Mouse (Mus musculus): ENCODE results near the gene Cacng3. TPM values are rescaled to one million over a fixed set of nuclear protein-coding genes. Genes with fewer than 3 reads are reported as not detected.

Gene Cacng3
- polyA plus RNA-seq, 1 experiment, result not detected

DNA sequence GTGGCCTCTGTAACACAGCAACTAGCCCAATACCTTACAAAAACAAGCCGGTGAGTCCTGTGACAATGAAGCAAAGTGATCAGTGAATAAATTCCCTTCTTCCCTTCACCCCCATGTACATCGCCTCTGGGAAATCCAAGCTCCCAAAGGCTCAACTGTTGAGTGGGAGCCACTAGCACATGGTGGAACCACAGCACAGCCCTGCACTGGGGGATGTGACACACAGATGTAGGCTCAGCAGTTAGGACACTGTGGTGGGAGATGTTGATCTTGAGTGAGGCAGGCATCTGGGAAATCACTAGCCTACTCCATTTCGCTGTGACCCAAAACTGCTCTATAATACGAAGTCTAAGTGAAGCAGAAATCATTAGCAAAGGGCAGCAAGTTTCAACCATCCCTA is 48.2 kb downstream of the Cacng3 start:
- H3K36me3 ChIP-seq (ENCODE audit: control insufficient read depth, insufficient read depth), result no peaks in the 10 kb centered on the region
- TF ChIP-seq MYOD1 (IDR thresholded peaks at IDR 0.05; ENCODE audit: control insufficient read depth, insufficient read length, low read depth), result no peak
- H3ac ChIP-seq (ENCODE audit: control insufficient read depth, insufficient read length, low read depth), result no peak overlapping the region
- H3K4me3 ChIP-seq (ENCODE audit: insufficient read depth, poor library complexity, severe bottlenecking), result no peak overlapping the region
- H3K27me3 ChIP-seq (ENCODE audit: control insufficient read depth, insufficient read depth, insufficient read length), result no peaks in the 10 kb centered on the region
- H3K79me2 ChIP-seq (ENCODE audit: control insufficient read depth, insufficient read depth), result no peaks in the 10 kb centered on the region
- no peaks in the 10 kb centered on the region for H3K79me3 ChIP-seq (ENCODE audit: low read depth)

DNA sequence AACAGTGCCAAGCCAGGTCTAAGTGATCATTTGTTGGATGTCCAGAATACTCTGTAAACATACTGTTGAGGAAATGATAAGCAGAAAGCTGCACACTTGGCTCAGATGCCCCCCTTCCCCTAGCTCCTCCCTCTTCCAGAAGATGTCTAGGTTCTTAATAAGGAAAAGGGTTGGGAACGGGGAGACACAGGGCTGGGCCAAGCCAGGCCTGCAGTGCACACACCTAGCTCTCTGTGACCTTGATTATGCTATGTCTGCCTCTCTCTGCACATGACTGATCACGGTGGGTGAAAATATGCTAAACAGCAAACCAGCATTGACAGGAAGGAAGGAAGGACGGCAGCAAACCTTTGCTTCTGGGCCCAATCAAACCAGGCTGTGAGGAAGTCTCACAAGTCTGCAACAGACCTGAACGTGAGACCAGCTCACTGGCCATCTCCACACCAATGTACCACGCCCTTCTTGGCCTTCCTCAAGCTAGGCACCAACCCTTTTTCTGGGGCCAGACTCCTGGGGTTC is 53.1 kb downstream of the Cacng3 start:
- no peaks in the 10 kb centered on the region for H3K36me3 ChIP-seq (ENCODE audit: control insufficient read depth, insufficient read depth)
- H3K4me3 ChIP-seq (ENCODE audit: insufficient read depth, poor library complexity, severe bottlenecking), result no peak overlapping the region
- H3K79me3 ChIP-seq (ENCODE audit: low read depth), result no peaks in the 10 kb centered on the region
- TF ChIP-seq MAX (IDR thresholded peaks at IDR 0.05) (no peak), CEBPB (IDR thresholded peaks at IDR 0.05; ENCODE audit: low read depth) (no peak), MYOD1 (IDR thresholded peaks at IDR 0.05; ENCODE audit: control insufficient read depth, insufficient read length, low read depth) (no peak), MYOG (IDR thresholded peaks at IDR 0.05; ENCODE audit: control insufficient read depth, extremely low read depth, insufficient read length) (no peak), CTCF (IDR thresholded peaks at IDR 0.05; ENCODE audit: control insufficient read depth, insufficient read depth, insufficient read length) (no peak), FOSL1 (IDR thresholded peaks at IDR 0.05; ENCODE audit: insufficient read depth, low read length, poor library complexity, severe bottlenecking) (no peak), USF1 (IDR thresholded peaks at IDR 0.05; ENCODE audit: low read depth) (no peak)
- H3K79me2 ChIP-seq (ENCODE audit: control insufficient read depth, insufficient read depth), result no peaks in the 10 kb centered on the region
- no peaks in the 10 kb centered on the region for H3K27me3 ChIP-seq (ENCODE audit: control insufficient read depth, insufficient read depth, insufficient read length)
- no peak overlapping the region for H3ac ChIP-seq (ENCODE audit: control insufficient read depth, insufficient read length, low read depth)

DNA sequence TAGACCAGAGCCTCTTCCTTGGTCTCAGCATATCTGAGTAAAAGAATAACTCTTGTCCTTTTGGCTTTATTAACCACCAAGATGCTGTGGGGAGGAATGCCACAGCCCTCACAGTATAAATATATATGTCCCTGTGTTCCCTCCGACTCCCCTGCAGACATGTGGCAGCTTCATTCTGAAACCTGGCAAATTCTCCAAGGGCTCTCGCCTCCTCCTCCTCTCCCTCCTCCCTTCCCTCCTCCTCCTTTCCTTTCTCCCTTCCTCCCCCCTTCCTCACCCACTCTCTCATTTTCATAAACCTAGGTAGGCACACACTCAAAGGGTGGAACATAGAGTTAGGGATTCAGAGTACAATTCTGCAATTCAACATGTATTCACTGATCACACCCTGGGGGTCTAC is 56.1 kb downstream of the Cacng3 start:
- Histone ChIP-seq H3K36me3 (ENCODE audit: control insufficient read depth, insufficient read depth) (no peaks in the 10 kb centered on the region), H3K4me3 (ENCODE audit: insufficient read depth, poor library complexity, severe bottlenecking) (no peak overlapping the region), H3ac (ENCODE audit: control insufficient read depth, insufficient read length, low read depth) (no peak overlapping the region), H3K79me2 (ENCODE audit: control insufficient read depth, insufficient read depth) (no peaks in the 10 kb centered on the region), H3K27me3 (ENCODE audit: control insufficient read depth, insufficient read depth, insufficient read length) (no peaks in the 10 kb centered on the region), H3K79me3 (ENCODE audit: low read depth) (no peaks in the 10 kb centered on the region)
- TF ChIP-seq MYOG (IDR thresholded peaks at IDR 0.05; ENCODE audit: control insufficient read depth, extremely low read depth, insufficient read length), result no peak
- TF ChIP-seq USF1 (IDR thresholded peaks at IDR 0.05; ENCODE audit: low read depth), result no peak
- TF ChIP-seq CTCF (IDR thresholded peaks at IDR 0.05; ENCODE audit: control insufficient read depth, insufficient read depth, insufficient read length), result no peak

DNA sequence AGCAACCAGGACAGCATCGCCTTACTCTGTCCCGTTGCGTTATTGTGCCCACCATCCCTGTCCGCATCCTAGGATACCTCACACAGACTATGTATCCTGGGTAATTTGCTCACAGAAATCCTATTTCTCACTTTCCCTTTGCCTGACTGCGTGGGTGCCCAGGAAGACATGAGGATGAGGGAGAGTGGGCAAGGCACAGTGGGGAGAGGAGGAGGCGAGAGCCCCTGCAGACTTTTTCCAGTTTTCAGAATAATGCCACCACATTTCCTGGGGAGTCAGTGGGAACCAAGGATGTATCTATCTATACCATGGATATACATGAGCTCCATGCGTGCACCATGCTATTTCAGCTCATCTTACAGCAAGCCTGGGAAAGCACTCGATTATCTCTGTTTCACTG is 57.9 kb downstream of the Cacng3 start:
- no peaks in the 10 kb centered on the region for H3K36me3 ChIP-seq (ENCODE audit: control insufficient read depth, insufficient read depth)
- H3K79me3 ChIP-seq (ENCODE audit: low read depth), result no peaks in the 10 kb centered on the region
- H3K4me3 ChIP-seq (ENCODE audit: insufficient read depth, poor library complexity, severe bottlenecking), result no peak overlapping the region
- no peaks in the 10 kb centered on the region for H3K79me2 ChIP-seq (ENCODE audit: control insufficient read depth, insufficient read depth)
- H3K27me3 ChIP-seq (ENCODE audit: control insufficient read depth, insufficient read depth, insufficient read length), result no peaks in the 10 kb centered on the region
- H3ac ChIP-seq (ENCODE audit: control insufficient read depth, insufficient read length, low read depth), result no peak overlapping the region
- TF ChIP-seq CEBPB (IDR thresholded peaks at IDR 0.05; ENCODE audit: low read depth) (no peak), MYOG (IDR thresholded peaks at IDR 0.05; ENCODE audit: control insufficient read depth, extremely low read depth, insufficient read length) (no peak), FOSL1 (IDR thresholded peaks at IDR 0.05; ENCODE audit: insufficient read depth, low read length, poor library complexity, severe bottlenecking) (no peak), MYOD1 (IDR thresholded peaks at IDR 0.05; ENCODE audit: control insufficient read depth, insufficient read length, low read depth) (no peak), CTCF (IDR thresholded peaks at IDR 0.05; ENCODE audit: control insufficient read depth, insufficient read depth, insufficient read length) (no peak), MAX (IDR thresholded peaks at IDR 0.05) (no peak), USF1 (IDR thresholded peaks at IDR 0.05; ENCODE audit: low read depth) (no peak)

DNA sequence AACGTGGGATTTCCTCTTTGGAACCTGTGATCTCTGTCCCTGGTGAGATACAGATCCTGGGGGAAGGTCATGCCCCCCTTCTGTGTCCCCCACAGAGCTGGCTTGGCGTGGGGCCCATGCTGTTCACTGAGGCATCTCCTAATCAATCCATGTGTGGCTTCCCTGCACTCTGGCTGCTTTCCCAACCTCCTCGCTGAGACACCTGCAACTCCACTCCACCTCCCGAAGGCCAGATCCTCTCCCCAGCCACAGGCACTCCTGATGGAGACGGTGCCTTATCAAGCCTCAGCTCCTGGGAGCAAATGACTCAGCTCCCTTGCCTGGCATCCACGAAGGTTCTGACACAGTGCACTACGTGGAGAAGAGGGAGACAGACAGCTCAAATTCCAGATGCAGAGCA is 58.6 kb downstream of the Cacng3 start:
- Histone ChIP-seq H3K4me3 (ENCODE audit: insufficient read depth, poor library complexity, severe bottlenecking) (no peak overlapping the region), H3K79me3 (ENCODE audit: low read depth) (no peaks in the 10 kb centered on the region), H3K27me3 (ENCODE audit: control insufficient read depth, insufficient read depth, insufficient read length) (no peaks in the 10 kb centered on the region), H3K79me2 (ENCODE audit: control insufficient read depth, insufficient read depth) (no peaks in the 10 kb centered on the region), H3K36me3 (ENCODE audit: control insufficient read depth, insufficient read depth) (no peaks in the 10 kb centered on the region), H3ac (ENCODE audit: control insufficient read depth, insufficient read length, low read depth) (no peak overlapping the region)
- no peak for TF ChIP-seq FOSL1 (IDR thresholded peaks at IDR 0.05; ENCODE audit: insufficient read depth, low read length, poor library complexity, severe bottlenecking)
- no peak for TF ChIP-seq MYOD1 (IDR thresholded peaks at IDR 0.05; ENCODE audit: control insufficient read depth, insufficient read length, low read depth)

DNA sequence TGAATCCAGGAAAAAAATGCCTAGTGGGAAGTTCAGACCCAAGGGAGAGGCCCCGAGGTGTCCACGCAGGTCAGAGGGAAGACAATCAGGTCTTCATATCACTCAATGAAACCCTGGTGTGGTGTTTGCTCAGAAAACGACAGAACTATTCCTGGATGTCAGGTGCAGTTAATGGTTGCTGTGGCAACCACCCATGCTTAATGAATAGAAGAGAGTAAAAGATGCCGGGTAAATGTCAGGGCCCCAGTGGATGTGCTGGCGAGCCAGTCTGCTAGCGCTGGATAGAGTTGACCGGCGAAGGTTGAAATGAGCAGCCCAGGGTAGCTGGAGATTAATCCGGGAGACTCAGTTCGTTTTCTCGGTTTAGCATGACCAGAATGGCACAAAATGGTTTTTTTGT is 65.0 kb downstream of the Cacng3 start:
- Histone ChIP-seq H3K27me3 (ENCODE audit: control insufficient read depth, insufficient read depth, insufficient read length) (no peaks in the 10 kb centered on the region), H3K79me3 (ENCODE audit: low read depth) (no peaks in the 10 kb centered on the region), H3K36me3 (ENCODE audit: control insufficient read depth, insufficient read depth) (no peaks in the 10 kb centered on the region), H3K79me2 (ENCODE audit: control insufficient read depth, insufficient read depth) (no peaks in the 10 kb centered on the region), H3ac (ENCODE audit: control insufficient read depth, insufficient read length, low read depth) (no peak overlapping the region), H3K4me3 (ENCODE audit: insufficient read depth, poor library complexity, severe bottlenecking) (no peak overlapping the region)
- TF ChIP-seq MAX (IDR thresholded peaks at IDR 0.05) (no peak), CEBPB (IDR thresholded peaks at IDR 0.05; ENCODE audit: low read depth) (no peak)

DNA sequence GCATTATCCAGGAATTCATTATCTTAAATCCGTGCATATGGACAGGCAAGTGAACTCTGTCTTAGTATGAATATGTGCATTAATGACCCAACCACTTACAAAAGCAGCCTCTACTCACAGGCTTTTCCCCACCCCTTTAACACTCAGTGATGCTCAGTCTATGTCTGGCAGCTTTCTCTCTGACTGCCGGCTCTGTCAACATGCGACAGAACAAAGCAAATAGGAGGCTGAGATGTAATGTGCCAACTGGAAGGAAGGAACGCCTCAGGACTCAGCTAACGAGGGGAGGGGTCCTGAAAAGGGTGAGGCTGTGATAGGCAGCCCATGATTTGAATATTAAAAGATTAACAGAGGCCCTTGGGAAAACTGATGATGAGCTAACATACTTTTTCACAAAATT is 68.2 kb downstream of the Cacng3 start:
- H3K79me3 ChIP-seq (ENCODE audit: low read depth), result no peaks in the 10 kb centered on the region
- no peaks in the 10 kb centered on the region for H3K27me3 ChIP-seq (ENCODE audit: control insufficient read depth, insufficient read depth, insufficient read length)
- TF ChIP-seq MAX (IDR thresholded peaks at IDR 0.05) (no peak), CEBPB (IDR thresholded peaks at IDR 0.05; ENCODE audit: low read depth) (no peak), FOSL1 (IDR thresholded peaks at IDR 0.05; ENCODE audit: insufficient read depth, low read length, poor library complexity, severe bottlenecking) (no peak), CTCF (IDR thresholded peaks at IDR 0.05; ENCODE audit: control insufficient read depth, insufficient read depth, insufficient read length) (no peak)
- no peak overlapping the region for H3K4me3 ChIP-seq (ENCODE audit: insufficient read depth, poor library complexity, severe bottlenecking)
- H3K79me2 ChIP-seq (ENCODE audit: control insufficient read depth, insufficient read depth), result no peaks in the 10 kb centered on the region
- no peak overlapping the region for H3ac ChIP-seq (ENCODE audit: control insufficient read depth, insufficient read length, low read depth)
- no peaks in the 10 kb centered on the region for H3K36me3 ChIP-seq (ENCODE audit: control insufficient read depth, insufficient read depth)

Data from C2C12 (cell line).